Mouse (Mus musculus) olfactory bulb, adult 2 months (tissue): ENCODE results near the gene E130114P18Rik.

Experiments
- CTCF ChIP-seq: fragments of 200-500 bp; IDR thresholded peaks from 2 replicates; pipeline ENCODE4 v1.5.1; 2012; ENCODE audit warnings: low read depth, mild to moderate bottlenecking, low read length, moderate library complexity; ENCODE audit not compliant: insufficient read depth
- POLR2A ChIP-seq: fragments of 200-500 bp; IDR thresholded peaks from 2 replicates; pipeline ENCODE4 v1.6.1; 2012; ENCODE audit warnings: mild to moderate bottlenecking, low read depth, low read length, moderate library complexity; ENCODE audit not compliant: insufficient read depth

DNA sequence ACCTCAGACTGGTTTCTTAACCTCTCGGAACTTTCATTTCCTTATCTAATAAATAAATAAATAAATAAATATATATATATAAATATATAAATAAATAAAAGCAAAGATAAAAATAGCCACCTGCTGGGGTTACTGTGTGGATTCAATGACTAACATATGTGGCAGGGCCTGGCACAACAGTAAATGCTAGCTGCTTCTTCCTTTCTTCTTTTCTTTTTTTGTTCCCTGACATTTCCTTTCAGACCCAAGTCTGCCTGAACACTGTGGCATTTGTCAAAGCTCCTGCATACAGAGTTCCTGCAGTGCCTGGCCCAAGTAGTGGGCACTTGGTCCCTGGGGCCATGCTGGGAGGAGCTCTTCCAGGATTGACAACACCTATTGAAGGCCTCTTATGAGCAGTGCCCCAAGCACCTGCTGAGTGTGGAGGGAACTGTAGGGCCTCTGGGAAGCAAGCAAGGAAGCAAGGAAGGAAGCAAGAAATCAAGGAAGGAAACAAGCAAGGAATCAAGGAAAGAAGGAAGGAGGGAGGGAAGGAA is 142.1 kb downstream of the E130114P18Rik start:
- no peak for TF ChIP-seq CTCF
- no peak for TF ChIP-seq POLR2A
